Mouse (Mus musculus) neural tube, embryonic 15.5 days (tissue): ENCODE data around the gene Fndc9. TPM values are rescaled to one million over a fixed set of nuclear protein-coding genes. Genes with fewer than 3 reads are reported as not detected.

Experiments
- ATAC-seq: fragments of 200-750 bp; cut with Nextera tagmentation; 2 replicates; pipeline ENCODE4 v1.8.0; 2017; ENCODE audit warnings: mild to moderate bottlenecking, moderate TSS enrichment, moderate library complexity; ENCODE audit not compliant: low FRiP score
- H3K27ac ChIP-seq: fragments of 300-500 bp; sonication (generic); replicated peaks from 2 replicates; pipeline ENCODE4 v1.5.1; 2015; ENCODE audit warnings: mild to moderate bottlenecking, inconsistent platforms
- H3K27me3 ChIP-seq: fragments of 300-500 bp; sonication (generic); replicated peaks from 2 replicates; pipeline ENCODE4 v1.6.1; 2015; ENCODE audit warnings: inconsistent platforms
- H3K36me3 ChIP-seq: fragments of 300-500 bp; sonication (generic); 2 replicates; pipeline ENCODE4 v1.6.1; 2015; ENCODE audit warnings: inconsistent platforms
- H3K4me1 ChIP-seq: fragments of 300-500 bp; sonication (generic); 2 replicates; pipeline ENCODE4 v1.6.1; 2015; ENCODE audit warnings: inconsistent platforms
- H3K4me2 ChIP-seq: fragments of 300-500 bp; sonication (generic); 2 replicates; pipeline ENCODE4 v1.6.1; 2015; ENCODE audit warnings: inconsistent platforms, mild to moderate bottlenecking, moderate library complexity
- H3K4me3 ChIP-seq: fragments of 300-500 bp; sonication (generic); replicated peaks from 2 replicates; pipeline ENCODE4 v1.5.1; 2015; ENCODE audit warnings: mild to moderate bottlenecking, inconsistent platforms
- H3K9ac ChIP-seq: fragments of 300-500 bp; sonication (generic); replicated peaks from 2 replicates; pipeline ENCODE4 v1.6.1; 2015; ENCODE audit warnings: mild to moderate bottlenecking, inconsistent platforms
- H3K9me3 ChIP-seq: fragments of 300-500 bp; sonication (generic); replicated peaks from 2 replicates; pipeline ENCODE4 v1.6.1; 2016; ENCODE audit warnings: inconsistent platforms
- WGBS: fragments of 180-500 bp; shearing (Covaris S2); methylation state at CpG from one replicate; pipeline ENCODE4 v1.1.7; 2015; ENCODE audit warnings: mixed read lengths; 5-methylcytosine and 5-hydroxymethylcytosine counted together
- polyA plus RNA-seq: library from polyadenylated mRNA; unstranded; fragments of >200 nt; fragmentation: Nextera tagmentation; extraction: Ambion mirVana; gene quantifications from 2 replicates; pipeline ENCODE4 v1.2.1, GENCODE M21; 2015

Fndc9 gene
- polyA plus RNA-seq, 1 experiment from 2014 or later, result 2.3 TPM

DNA sequence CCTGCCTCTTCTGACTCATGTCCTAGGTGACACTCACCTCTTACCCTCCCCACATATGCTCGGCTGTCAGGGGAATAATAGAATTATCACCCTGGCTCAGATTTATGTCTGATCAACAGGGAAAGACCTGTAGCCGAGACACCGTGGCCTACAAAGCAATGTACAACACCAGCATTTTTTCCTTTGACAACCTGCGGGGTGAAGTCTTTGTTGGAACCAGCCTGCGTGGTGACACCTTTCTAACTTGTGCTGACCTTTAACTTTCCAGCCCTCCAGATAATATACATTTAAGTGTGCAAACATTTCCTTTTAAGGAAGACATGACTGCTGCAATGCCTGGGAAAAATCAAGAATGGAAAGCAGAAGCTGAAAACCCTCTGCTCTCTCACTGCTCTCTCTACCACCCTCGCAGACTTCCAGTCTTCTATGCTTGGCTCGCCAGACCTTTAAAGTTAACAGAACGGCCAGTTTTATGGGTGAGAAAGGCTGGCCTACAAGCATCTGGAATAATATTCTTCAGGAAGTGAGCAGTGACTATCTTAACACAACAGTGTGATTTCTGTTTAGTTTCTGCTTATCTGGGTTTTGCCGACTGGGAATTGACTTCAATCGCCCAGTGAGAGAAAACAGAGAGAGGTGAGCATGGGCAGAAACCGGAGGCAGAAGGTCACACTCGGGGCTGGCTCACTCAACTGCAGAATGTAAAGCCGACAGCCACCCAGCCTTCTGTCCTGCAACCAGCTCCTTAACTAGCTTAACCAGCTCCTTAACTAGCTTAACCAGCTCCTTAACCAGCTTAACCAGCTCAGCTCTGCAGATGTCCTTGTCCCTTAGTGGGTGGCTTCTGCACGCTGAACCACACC, 20.7 kb upstream of the Fndc9 start:
- 68% methylated on average over 14 of the region's 14 CpGs for WGBS

DNA sequence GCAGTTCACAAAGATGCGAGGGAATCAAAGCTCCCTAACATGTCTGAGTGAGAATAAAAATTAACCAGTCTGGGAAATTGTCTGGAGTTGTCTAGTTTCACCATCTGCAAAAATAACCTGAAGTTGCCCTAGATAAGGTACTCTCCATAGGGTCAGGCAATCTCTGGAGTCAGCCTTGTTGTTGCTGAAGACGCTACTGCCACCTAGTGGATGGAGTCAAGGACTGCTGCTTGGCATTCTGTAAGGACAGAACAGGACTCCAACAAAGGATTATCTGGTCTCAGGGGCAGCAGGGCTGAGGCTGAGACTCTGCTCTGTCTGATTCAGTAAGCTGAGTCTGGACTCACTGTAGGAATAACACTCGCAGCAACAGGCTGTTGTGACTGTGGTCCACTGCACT, 20.0 kb upstream of the Fndc9 start:
- Histone ChIP-seq H3K27me3 (no peaks in the 10 kb centered on the region), H3K4me2 (no peak overlapping the region), H3K4me1 (peaks cover 49% of the 10 kb centered on the region), H3K27ac (peak overlapping the region; percentile 60), H3K4me3 (no peak overlapping the region), H3K9ac (no peak overlapping the region), H3K9me3 (no peaks in the 10 kb centered on the region), H3K36me3 (peaks cover 3% of the 10 kb centered on the region; the same call in 1 of the 2 replicates)
- peak; percentile 57 for ATAC-seq
- 27% methylated on average over 3 of the region's 3 CpGs for WGBS

More for the DNA sequence above, 20.7 kb upstream of the Fndc9 start:
- H3K4me1 ChIP-seq, result peaks cover 41% of the 10 kb centered on the region
- H3K36me3 ChIP-seq, result peaks cover 10% of the 10 kb centered on the region; the same call in 1 of the 2 replicates
- no peaks in the 10 kb centered on the region for H3K9me3 ChIP-seq
- no peak overlapping the region for H3K4me2 ChIP-seq
- ATAC-seq, result no peak
- peak overlapping the region; percentile 60 for H3K27ac ChIP-seq
- no peak overlapping the region for H3K9ac ChIP-seq
- H3K27me3 ChIP-seq, result no peaks in the 10 kb centered on the region
- no peak overlapping the region for H3K4me3 ChIP-seq

DNA sequence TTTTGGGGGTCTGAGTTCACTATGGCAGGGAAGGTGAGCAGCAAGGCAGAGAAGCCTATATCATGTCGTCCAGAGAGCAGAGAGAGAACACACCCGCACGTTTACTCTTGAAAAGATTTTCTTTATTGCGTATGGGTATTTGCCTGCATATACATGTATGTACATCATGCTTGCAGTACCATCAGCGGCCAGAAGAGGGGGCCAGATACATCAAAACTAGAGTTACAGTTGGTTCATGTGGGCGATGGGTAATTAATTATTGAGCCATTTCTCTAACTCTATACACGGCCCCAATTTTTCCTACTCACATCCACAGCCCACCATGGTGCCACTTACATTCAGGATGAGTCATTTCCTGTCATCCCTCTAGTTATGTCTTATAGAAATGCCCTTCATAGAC, 18.7 kb upstream of the Fndc9 start:
- no peak overlapping the region for H3K27ac ChIP-seq
- no peak for ATAC-seq
- H3K4me1 ChIP-seq, result peaks cover 56% of the 10 kb centered on the region
- 75% methylated on average over 7 of the region's 7 CpGs for WGBS
- no peaks in the 10 kb centered on the region for H3K27me3 ChIP-seq
- H3K4me3 ChIP-seq, result no peak overlapping the region
- peaks cover 12% of the 10 kb centered on the region for H3K36me3 ChIP-seq
- H3K4me2 ChIP-seq, result no peak overlapping the region
- no peak overlapping the region for H3K9ac ChIP-seq
- H3K9me3 ChIP-seq, result no peaks in the 10 kb centered on the region

DNA sequence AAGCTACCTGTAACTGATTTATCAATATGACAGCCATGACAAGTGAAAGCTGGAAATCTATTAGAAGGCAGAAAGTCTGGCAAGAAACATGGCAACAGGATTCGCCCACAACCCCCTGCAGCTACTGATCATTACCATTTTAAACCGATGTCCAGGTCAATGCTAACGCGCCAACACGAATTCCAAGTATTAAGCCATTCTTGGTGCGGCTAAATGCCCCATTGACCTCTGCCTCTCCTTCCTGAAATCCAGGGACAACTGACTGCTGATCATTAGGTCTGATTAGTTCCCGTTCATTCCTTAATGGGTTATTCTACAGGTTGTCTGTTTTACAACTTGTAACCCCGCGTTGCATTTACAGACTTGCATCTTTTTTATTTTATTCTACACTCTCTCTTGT, 17.6 kb upstream of the Fndc9 start:
- no peak for ATAC-seq
- no peaks in the 10 kb centered on the region for H3K27me3 ChIP-seq
- H3K27ac ChIP-seq, result peak overlapping the region; percentile 86
- no peak overlapping the region for H3K9ac ChIP-seq
- no peak overlapping the region for H3K4me3 ChIP-seq
- peaks cover 56% of the 10 kb centered on the region for H3K4me1 ChIP-seq
- no peaks in the 10 kb centered on the region for H3K9me3 ChIP-seq
- WGBS, result 78% methylated on average over 9 of the region's 9 CpGs
- H3K4me2 ChIP-seq, result no peak overlapping the region
- peaks cover 22% of the 10 kb centered on the region for H3K36me3 ChIP-seq

DNA sequence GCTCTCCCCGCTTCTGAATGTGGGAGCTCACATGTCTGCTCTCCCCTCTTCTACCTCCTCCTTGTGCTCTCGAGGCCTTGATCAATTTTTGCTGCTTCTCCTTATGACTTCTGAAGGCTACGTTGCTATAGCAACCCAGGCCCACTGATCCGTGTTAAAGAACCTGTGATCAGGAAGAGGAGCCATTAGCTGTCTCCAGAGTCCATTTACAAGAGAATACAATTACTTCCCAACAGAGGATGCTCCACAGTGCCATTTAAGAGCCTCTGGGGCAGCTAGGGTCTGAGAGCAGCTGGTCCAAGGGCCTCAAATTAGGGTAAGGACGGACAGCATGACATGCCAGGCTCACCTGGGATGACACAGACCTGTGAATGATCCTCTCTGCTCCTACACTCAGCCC, 16.7 kb upstream of the Fndc9 start:
- Histone ChIP-seq H3K9ac (no peak overlapping the region), H3K27ac (peak overlapping the region; percentile 86), H3K4me1 (peaks cover 56% of the 10 kb centered on the region), H3K4me3 (no peak overlapping the region), H3K4me2 (no peak overlapping the region), H3K36me3 (peaks cover 31% of the 10 kb centered on the region), H3K9me3 (no peaks in the 10 kb centered on the region), H3K27me3 (no peaks in the 10 kb centered on the region)
- ATAC-seq, result peak; percentile 73
- WGBS, result 15% methylated on average over 5 of the region's 5 CpGs

DNA sequence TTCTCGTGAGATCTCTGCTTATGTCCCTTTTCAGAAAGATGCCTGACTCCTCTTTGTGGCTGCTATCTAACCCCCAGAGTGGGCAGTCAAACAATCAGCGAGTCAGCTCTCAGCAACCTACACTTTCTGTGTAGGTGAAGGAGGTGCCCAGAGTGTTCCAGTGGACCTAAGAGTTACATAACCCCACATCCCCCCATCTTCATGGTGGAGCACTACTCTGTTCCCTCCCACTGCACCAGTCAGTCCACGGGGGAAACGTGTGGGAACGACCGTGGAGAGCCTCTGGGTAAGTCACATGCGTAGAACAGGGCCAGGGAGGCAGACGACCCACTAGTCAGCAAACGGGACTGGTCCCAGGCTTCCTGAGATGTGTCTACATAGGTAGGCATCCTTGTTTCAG, 16.0 kb upstream of the Fndc9 start:
- Histone ChIP-seq H3K4me1 (peaks cover 51% of the 10 kb centered on the region), H3K4me2 (no peak overlapping the region), H3K9ac (no peak overlapping the region), H3K36me3 (peaks cover 39% of the 10 kb centered on the region), H3K27me3 (no peaks in the 10 kb centered on the region), H3K9me3 (no peaks in the 10 kb centered on the region), H3K4me3 (no peak overlapping the region), H3K27ac (peak overlapping the region; percentile 86)
- 0 out of 2 replicates have a peak, but pooled peaks have one; percentile 8 for ATAC-seq
- WGBS, result 71% methylated on average over 9 of the region's 9 CpGs

DNA sequence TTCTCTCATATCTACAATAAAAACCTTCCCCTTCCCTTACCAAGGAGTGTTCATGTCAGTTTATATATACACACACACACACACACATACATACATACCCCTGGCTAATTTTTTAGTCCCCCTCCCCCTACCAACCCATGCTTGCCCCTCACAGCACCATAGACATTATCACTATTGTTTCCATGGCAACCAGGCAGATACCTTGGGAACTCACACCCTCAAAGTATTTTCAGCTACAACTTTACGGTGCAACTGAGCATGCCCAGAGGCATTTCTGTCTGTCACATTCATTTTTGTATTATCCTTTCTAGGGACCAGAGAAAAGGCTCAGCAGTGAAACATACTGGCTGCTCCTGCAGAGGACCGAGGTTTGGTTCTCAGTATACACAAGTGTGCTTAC, 15.1 kb upstream of the Fndc9 start:
- H3K27ac ChIP-seq, result peak overlapping the region; percentile 86; the same call in 1 of the 2 replicates
- ATAC-seq, result no peak

DNA sequence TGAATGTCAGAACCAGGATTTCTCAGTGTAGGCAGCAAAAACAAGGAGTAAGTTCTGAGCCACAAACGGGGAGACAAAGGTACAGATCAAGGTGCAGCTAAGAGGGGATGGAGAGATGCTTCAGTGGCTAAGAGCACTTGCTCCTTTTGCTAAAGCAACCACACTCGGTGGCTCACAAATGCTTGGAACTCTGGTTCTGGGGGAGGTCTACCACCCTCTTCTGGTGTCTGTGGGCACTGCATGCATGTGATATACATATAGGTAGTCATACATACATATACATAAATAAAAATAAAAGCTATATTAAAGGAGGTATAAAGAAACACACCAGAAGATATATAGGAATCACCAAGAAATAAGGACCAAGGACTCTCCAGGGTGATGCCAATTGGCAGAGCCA, 11.8 kb upstream of the Fndc9 start:
- ATAC-seq, result no peak
- WGBS, result 79% methylated on average over 2 of the region's 2 CpGs
- Histone ChIP-seq H3K27me3 (no peaks in the 10 kb centered on the region), H3K9me3 (no peaks in the 10 kb centered on the region), H3K4me1 (peaks cover 25% of the 10 kb centered on the region), H3K4me3 (no peak overlapping the region), H3K36me3 (peaks cover 38% of the 10 kb centered on the region), H3K9ac (no peak overlapping the region), H3K27ac (no peak overlapping the region), H3K4me2 (no peak overlapping the region)

More for the DNA sequence above, 15.1 kb upstream of the Fndc9 start:
- Histone ChIP-seq H3K9ac (no peak overlapping the region), H3K4me3 (no peak overlapping the region), H3K4me2 (no peak overlapping the region), H3K36me3 (peaks cover 39% of the 10 kb centered on the region), H3K4me1 (peaks cover 45% of the 10 kb centered on the region), H3K9me3 (no peaks in the 10 kb centered on the region), H3K27me3 (no peaks in the 10 kb centered on the region)
- WGBS, result 57% methylated on average over 2 of the region's 2 CpGs

DNA sequence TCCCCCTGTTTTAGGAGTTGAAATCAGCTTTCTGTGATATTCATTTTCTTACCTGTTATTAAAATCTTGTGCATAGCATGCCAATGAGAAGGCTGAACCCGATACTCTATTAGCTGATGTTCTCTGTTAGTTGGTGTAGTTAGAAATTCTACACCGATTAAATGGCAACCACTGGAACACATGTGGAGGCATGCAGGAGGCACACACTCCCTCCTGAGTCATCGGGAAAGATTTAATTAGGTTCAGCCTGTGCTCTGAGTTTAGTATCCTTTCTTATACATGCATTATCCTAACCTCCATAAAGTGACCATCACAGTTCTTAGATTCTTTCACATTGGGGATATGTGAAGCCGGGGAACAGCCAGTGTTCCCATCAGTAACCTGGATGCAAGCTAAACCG, 10.0 kb upstream of the Fndc9 start:
- Histone ChIP-seq H3K36me3 (peaks cover 55% of the 10 kb centered on the region), H3K4me1 (peaks cover 7% of the 10 kb centered on the region; the same call in 1 of the 2 replicates)
- WGBS, result 86% methylated on average over 5 of the region's 5 CpGs

DNA sequence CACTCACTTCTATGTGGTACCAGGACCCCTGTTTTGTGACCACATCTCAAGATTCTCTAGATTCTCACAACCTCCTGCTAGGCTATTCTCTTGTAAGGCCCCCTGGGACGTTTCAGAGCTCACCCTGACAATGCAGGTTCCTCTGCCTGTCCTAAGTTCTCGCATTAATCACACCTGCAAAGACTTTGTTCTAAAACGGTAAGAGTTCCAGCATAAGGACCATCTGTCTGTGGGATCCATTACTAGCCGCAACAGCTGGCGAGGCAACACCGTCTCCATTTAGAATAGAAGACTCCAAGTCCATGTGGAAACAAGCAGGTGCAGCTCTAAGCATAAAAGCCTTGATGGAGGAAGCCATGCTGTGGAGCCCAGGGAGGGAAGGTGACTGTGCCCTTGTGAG, 5.1 kb upstream of the Fndc9 start:
- Histone ChIP-seq H3K4me2 (no peak overlapping the region), H3K4me3 (no peak overlapping the region), H3K4me1 (peaks cover 6% of the 10 kb centered on the region; the same call in 1 of the 2 replicates), H3K27ac (no peak overlapping the region), H3K27me3 (no peaks in the 10 kb centered on the region), H3K36me3 (peaks cover 45% of the 10 kb centered on the region), H3K9me3 (no peaks in the 10 kb centered on the region), H3K9ac (no peak overlapping the region)
- 69% methylated on average over 6 of the region's 6 CpGs for WGBS
- no peak for ATAC-seq

More for the DNA sequence above, 10.0 kb upstream of the Fndc9 start:
- Histone ChIP-seq H3K27me3 (no peaks in the 10 kb centered on the region), H3K4me2 (no peak overlapping the region), H3K9ac (no peak overlapping the region), H3K4me3 (no peak overlapping the region), H3K27ac (no peak overlapping the region), H3K9me3 (no peaks in the 10 kb centered on the region)
- no peak for ATAC-seq

DNA sequence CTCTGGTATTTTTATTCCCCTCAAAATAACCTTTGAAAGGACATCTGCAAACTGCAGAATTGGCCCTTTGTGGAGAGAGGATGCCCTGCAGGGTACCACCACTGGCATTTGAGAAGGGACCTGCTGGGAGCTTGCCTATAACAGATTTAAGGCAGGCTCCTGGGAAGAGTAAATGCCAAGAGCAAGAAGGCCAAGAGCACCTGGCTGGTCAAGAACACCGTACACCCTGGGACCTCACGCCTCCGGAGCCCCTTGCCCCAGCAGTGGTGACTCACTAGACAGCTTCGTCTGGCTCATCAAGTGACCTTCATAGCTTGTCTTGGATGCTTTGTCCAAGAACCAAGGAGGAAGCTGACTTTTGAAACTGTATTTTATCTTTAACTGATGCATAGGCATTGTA, 2.5 kb upstream of the Fndc9 start:
- no peaks in the 10 kb centered on the region for H3K9me3 ChIP-seq
- 83% methylated on average over 4 of the region's 4 CpGs for WGBS
- no peak overlapping the region for H3K4me3 ChIP-seq
- H3K4me2 ChIP-seq, result no peak overlapping the region
- ATAC-seq, result no peak
- no peak overlapping the region for H3K27ac ChIP-seq
- no peak overlapping the region for H3K9ac ChIP-seq
- peaks cover 51% of the 10 kb centered on the region for H3K36me3 ChIP-seq
- H3K4me1 ChIP-seq, result peaks cover 20% of the 10 kb centered on the region
- H3K27me3 ChIP-seq, result no peaks in the 10 kb centered on the region

DNA sequence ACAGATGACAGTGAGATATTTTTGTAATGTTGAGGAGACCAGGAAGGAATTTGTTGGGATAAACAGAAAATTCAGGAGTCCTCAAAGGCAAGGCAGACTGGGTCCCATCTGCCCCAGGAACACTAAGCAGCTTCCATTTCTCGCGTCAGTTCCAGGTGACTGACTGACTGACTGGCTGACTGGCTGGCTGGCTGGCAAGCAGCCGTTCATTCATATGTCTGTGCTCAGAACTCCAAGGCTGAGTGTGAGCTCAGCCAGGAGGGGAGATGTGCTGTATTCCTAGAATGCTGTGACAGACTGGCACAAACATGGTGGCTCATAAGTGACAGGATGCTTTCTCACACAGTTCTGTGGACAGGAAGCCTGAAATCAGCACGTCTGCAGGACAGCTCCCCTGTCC, 1.4 kb upstream of the Fndc9 start:
- WGBS, result 77% methylated on average over 4 of the region's 4 CpGs
- no peak for ATAC-seq
- no peak overlapping the region for H3K9ac ChIP-seq

More for the DNA sequence above, 1.4 kb upstream of the Fndc9 start:
- Histone ChIP-seq H3K4me2 (no peak overlapping the region), H3K27ac (no peak overlapping the region), H3K36me3 (peaks cover 57% of the 10 kb centered on the region), H3K4me1 (peaks cover 20% of the 10 kb centered on the region), H3K4me3 (no peak overlapping the region), H3K9me3 (no peaks in the 10 kb centered on the region), H3K27me3 (no peaks in the 10 kb centered on the region)
